Mouse (Mus musculus) brain, embryonic 14.5 days (tissue): ENCODE data around the gene Mrc1. TPM values are rescaled to one million over a fixed set of nuclear protein-coding genes. Genes with fewer than 3 reads are reported as not detected.
A peak's percentile ranks its signal among the peaks of the same experiment; 100 is the strongest.

Experiments
- DNase-seq: peaks from one replicate; pipeline ENCODE4 v3.0.0-alpha.2; 2011; ENCODE audit warnings: low read depth
- CTCF ChIP-seq: fragments of 200-500 bp; IDR thresholded peaks from 2 replicates; pipeline ENCODE4 v1.5.1; 2012; ENCODE audit warnings: inconsistent platforms, mild to moderate bottlenecking, moderate library complexity, borderline replicate concordance; ENCODE audit not compliant: insufficient read depth, insufficient read length; ENCODE audit errors: extremely low read depth
- POLR2A ChIP-seq: fragments of 200-500 bp; IDR thresholded peaks from 2 replicates; pipeline ENCODE4 v1.6.1; 2012; ENCODE audit warnings: mild to moderate bottlenecking, inconsistent platforms, borderline replicate concordance; ENCODE audit not compliant: poor library complexity, insufficient read depth, insufficient read length, severe bottlenecking; ENCODE audit errors: extremely low read depth
- polyA plus RNA-seq: library from polyadenylated mRNA; depleted of rRNA; stranded (reverse); fragments of >200 nt; gene quantifications from 2 replicates; pipeline ENCODE4 v1.2.3, GENCODE M21; 2012

The Mrc1 gene
- polyA plus RNA-seq, 1 experiment, result 5.1 TPM

DNA sequence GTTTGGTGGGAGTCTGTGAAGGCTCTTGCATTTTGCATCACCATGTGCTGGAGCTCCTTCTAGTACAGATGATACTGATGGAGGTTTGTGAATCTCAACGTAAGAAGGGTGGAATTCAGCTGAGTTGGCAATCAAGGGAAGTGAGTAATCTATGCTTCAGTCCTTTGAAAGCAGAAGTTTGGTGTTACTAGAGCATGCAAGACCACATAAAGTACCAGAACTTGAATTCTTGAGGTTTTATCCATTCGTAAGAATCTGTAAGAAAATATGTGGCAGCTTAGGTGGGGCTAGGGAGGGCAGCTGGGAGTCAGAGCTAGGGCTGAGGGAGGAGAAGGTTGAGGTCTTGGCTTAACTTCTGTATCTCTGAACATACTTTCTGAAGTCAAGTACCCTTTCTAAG lies 15.5 kb downstream of the Mrc1 start:
- TF ChIP-seq POLR2A, result no peak
- TF ChIP-seq CTCF, result no peak
- no peak for DNase-seq

DNA sequence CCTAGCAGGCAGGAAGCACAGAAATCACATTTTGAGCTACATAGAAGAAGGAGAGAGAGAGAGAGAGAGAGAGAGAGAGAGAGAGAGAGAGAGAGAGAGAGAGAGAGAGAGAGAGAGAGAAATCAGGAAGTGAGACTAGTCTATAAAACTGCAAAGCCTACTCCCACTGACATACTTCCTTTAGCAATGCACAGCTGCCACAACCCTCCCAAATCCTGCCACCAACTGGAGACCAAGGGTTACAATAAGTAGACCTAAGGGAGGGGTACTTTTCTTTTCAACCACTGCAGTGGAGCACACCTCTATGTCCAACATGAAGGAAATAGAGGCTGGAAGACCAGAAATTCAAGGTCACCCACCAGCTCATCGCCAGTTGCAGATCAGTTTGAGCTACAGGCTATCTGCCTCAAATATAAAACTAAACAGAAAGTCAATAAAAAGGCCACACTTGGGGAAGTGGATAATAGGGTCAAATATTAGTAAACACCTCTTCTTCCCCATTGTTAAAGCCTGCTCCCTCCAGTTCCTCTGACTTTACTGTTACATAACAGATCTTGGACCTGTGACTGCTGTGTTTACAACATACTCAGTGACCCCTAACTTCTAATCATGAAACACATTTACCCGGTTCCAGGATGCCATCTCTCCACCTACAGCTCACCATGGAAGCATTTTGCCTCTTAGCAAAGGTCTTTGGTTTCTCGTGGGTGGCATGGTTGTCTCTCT lies 20.8 kb downstream of the Mrc1 start:
- no peak for DNase-seq
- TF ChIP-seq CTCF (no peak), POLR2A (no peak)

DNA sequence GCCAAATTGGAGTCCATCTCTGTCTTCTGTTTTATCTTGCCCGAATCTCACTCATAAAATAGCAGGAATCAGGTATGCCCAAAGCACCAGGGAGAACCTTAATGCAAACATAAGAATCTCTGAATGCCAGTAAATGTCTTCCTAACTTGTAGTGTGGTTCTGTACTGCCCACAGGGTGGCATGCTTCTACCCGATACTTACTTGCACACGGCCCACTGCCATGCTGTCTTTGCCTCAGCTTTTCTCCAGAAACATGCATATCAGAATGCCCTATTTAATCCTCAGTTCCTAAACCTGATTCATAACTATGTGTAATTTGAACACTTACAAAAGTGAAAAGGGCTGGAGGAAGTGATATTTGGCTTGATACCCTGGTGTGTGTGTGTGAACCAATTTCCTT lies 22.7 kb downstream of the Mrc1 start:
- DNase-seq, result peak; percentile 5
- TF ChIP-seq CTCF (no peak), POLR2A (no peak)

DNA sequence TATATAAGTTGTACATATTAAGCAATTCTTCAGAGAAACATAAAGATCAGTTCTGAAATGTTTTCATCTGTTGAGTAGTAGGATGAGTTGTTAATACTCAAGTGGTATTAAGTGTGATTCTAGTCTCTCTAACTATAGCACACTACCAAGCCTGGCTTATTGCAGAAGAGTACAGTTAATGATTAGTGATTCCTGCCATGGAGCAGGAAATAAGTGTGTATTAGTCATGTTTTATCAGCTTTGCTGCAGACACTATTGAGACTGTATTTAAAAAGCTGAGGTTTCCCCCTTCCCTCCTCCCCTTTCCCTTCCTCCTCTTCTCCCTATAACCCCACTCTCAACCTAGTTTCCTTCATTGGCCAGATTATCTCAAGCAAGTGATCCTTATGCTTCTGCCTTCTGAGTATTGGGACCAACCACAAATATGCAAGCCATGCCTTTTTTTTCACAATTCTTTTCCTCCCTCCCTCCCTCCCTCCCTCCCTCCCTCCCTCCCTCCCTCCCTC lies 29.2 kb downstream of the Mrc1 start:
- DNase-seq, result no peak
- TF ChIP-seq CTCF (no peak), POLR2A (no peak)

DNA sequence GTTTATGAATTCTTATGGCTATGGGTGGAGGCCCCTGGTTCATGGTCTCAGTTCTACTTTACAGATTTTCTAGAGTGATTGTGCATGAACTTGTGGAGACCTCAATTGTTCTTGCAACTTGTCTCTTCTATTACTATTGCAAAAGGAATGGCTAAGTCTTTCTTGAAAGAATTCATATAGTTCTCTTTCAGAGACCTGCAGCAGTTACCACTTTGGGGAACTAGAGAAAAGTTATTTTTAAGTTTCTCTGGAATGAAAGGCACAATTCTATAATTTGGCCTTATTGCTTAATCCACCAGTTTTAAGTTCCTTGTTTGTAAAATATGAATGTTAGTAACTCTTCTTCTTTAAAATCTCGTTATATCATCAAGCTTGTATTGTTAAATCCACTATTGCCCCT lies 32.9 kb downstream of the Mrc1 start:
- TF ChIP-seq CTCF, result no peak
- no peak for TF ChIP-seq POLR2A
- no peak for DNase-seq

DNA sequence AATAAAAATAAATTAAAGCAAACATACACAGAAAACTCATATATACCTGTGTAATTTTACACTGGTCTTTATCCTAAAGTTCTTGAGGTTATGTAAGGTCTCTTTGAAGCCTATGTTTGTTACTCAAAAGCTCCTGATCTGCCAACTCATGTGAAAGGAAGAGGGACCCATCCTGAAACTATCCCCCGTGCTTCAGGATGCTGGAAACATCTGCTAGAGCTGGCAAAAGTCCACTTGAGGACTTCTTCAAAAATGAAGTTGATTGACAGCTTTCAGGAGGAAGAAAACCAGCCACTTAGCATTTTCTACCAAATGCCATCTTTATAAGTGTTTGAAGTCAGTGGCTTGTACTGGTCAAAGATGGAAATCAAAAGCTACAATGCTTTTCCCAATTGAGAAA lies 40.0 kb downstream of the Mrc1 start:
- no peak for DNase-seq
- TF ChIP-seq POLR2A, result no peak
- TF ChIP-seq CTCF, result no peak

DNA sequence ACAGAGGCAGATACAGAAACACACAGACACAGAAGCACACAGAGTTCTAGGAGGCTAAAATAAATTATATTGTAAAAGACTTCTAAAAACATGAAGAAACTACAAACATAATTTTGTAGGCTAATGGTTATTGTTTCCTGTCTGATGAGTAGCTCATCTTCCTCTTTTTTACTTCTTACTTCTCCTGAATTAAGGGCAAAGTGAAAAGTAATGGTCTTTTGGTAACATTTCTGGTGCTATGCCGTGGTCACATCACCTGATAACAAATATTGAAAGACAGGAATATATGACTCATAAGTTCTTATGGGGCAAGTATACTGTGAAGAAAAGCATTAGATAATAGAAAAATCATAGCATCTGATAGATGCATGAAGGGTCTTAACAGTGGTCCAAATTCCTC lies 42.9 kb downstream of the Mrc1 start:
- no peak for TF ChIP-seq POLR2A
- no peak for TF ChIP-seq CTCF
- no peak for DNase-seq

DNA sequence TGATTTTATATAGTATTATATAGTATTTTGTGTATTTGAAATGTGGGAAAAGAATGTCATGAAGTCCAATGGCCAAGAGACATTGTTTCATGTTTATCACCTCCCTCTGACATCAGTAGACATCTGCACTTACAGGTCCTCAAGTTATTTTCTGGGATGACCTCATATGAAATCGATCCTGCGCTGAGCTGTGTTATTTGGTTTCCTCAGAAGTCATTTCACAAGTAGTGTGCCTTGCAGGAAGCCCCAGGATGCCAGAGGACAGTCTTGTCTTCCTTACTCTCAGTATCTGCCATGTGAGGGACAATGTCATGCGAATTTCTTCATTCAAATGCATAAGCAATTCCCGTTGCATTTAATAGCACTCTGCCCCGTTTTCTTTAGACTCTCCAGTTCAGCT lies 46.6 kb downstream of the Mrc1 start:
- TF ChIP-seq CTCF (no peak), POLR2A (no peak)
- no peak for DNase-seq

DNA sequence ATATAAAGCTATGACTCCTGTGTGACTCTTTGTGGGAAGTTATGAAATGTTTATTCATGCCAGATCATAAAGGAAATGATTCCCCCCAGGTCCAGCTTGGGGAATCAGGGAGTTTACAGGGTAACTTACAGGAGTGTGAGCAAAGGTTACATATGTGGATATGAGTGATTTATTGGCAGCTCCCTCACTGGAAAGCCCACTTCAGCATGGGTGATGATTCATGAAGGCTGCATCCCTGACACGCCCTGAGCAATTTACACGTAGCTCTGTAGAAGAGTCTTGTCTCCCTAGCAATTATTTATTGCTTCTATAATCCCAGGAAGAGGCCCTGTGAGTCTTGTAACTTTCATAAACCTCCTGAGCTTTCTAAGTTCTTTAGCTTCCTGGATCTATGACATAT lies 50.1 kb downstream of the Mrc1 start:
- TF ChIP-seq CTCF (no peak), POLR2A (no peak)
- DNase-seq, result no peak

DNA sequence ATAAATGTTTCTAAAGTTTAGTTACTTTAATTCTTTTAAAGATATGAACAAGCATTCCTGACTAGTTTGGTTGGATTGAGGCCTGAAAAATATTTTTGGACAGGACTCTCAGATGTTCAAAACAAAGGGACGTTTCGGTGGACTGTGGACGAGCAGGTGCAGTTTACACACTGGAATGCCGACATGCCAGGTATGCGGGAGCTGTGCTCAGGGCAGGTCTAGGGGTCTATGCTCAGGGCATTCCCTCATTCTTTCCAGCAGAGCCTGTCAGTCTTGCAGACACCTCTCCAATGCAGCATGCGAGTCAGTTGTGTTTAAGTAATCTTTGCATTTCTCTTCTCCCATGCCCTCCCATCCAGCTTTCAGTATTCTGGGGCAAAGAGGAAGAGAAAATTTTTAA lies 50.6 kb downstream of the Mrc1 start:
- TF ChIP-seq POLR2A, result no peak
- TF ChIP-seq CTCF, result no peak
- no peak for DNase-seq

DNA sequence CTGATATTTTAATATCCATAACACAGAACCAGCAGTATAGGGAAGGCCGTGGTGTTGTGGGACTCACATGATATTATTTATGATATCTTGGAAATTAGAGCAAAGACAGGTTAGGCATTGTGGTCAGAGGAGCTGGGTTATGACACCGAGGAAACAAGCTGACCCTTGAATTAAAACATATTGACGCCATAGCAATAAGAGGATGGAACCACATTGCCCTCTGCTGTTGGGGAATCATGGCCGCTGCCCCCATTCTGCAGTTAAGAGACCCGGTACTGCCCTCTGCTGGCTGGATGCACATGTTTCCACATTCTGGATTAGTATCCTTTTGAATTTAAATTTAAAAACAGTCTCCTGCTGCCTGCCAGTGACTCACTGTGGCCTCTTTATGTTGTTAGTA lies 66.1 kb downstream of the Mrc1 start:
- DNase-seq, result peak; percentile 89
- TF ChIP-seq POLR2A, result no peak
- TF ChIP-seq CTCF, result peak; percentile 93
